Mouse (Mus musculus): ENCODE measurements around the gene Oasl2. TPM values are rescaled to one million over a fixed set of nuclear protein-coding genes. Genes with fewer than 3 reads are reported as not detected.
A peak's percentile ranks its signal among the peaks of the same experiment; 100 is the strongest.

Oasl2 gene
- polyA plus RNA-seq, 1 experiment = 42.0 TPM

DNA sequence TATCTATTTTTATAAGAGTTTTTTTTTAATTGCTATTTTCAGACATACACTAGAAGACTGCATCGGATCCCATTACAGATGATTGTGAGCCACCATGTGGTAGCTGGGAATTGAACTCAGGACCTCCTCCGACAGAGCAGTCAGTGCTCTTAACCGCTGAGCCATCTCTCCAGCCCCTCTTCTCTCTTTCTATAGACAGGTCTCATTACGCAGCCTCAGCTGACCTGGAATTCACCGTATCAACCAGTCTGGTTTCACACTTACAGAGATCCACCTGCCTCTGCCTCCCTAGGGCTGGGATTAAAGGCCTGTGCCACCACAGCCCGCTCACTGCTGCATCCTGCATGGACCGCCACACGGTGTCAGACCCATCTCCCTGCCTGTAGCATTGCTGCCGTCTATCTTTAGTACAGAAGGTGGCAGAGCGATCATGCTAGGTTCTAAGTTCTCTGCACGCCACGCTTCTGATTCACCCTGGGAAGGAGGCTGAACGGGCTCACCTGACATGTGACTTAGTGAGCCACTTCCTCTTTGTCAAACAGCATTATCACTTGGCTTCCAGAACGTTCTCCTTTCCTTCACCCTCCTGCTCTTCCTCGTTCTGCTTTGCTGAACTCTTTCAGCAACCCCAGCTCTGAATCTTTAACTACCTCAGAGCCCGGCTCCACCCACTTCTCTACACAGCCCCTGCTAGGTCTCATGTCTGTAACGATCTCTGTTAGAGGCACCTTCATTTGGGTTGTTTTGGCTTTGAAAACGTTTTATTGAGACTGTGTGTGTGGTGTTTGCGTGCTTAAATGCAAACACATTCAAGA, 25.0 kb downstream of the Oasl2 start:
- no peak overlapping the region for H3K4me3 ChIP-seq (ENCODE audit: low read depth, low read length)
- H3K27me3 ChIP-seq (ENCODE audit: control insufficient read depth, insufficient read depth, low read length, poor library complexity, severe bottlenecking) = no peaks in the 10 kb centered on the region
- TF ChIP-seq POLR2A (IDR thresholded peaks at IDR 0.05; ENCODE audit: insufficient read depth, low read length) (no peak), CTCF (IDR thresholded peaks at IDR 0.05; ENCODE audit: low read depth, low read length) (no peak)
- H3K4me1 ChIP-seq (ENCODE audit: control insufficient read depth, insufficient read depth, low read length) = no peaks in the 10 kb centered on the region
- H3K9ac ChIP-seq (ENCODE audit: low read depth, poor library complexity, severe bottlenecking) = no peak overlapping the region
- no peaks in the 10 kb centered on the region for H3K9me3 ChIP-seq (replicated peaks; ENCODE audit: control insufficient read depth, insufficient read depth, low read length, poor library complexity, severe bottlenecking)
- no peaks in the 10 kb centered on the region for H3K36me3 ChIP-seq (ENCODE audit: control insufficient read depth, insufficient read depth, low read length, poor library complexity, severe bottlenecking)
- no peak overlapping the region for H3K27ac ChIP-seq (ENCODE audit: insufficient read depth, low read length)

DNA sequence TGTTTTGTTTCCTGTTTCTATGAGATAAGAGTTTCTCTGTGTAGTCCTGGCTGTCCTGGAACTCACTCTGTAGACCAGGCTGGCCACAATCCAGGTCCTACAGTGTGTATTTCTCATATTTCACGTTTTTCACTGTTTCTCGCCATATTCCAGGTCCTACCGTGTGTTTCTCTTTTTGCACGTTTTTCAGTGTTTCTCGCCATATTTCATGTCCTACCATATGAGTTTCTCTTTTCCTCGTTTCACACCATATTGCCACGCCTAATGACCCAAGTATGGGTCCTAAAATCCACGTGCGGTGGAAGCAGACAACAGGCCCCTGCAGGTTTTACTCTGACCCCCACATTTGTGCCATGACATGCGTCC, 25.6 kb downstream of the Oasl2 start:
- no peak overlapping the region for H3K4me3 ChIP-seq (ENCODE audit: low read depth, low read length)

DNA sequence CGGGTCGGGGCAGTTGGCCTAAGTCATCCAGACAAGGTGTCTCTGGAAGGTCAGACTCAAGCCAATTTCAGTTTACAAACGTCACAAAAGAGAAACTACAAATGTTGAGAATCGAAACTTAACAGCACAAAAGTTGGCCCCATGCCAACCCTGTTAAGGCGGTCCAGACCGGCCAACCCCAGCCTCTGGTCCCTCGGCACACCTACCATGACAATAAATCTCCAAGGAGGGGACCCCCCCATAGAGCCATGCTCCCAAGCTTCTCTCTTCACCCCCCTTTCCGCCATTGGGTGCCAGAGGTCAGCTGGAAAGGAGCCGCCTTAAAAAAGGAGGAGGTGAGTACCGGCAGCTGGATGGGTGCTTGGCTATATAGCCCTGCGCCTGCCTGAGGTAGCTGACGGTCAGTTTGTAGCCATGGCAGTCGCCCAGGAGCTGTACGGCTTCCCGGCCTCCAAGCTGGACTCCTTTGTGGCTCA, 26.3 kb downstream of the Oasl2 start, which contains the start of gene Oasl1:
Oasl1 (plus strand) TSS at position 243 of the 476 bp plus-strand sequence.
- Histone ChIP-seq H3K4me3 (ENCODE audit: low read depth, low read length) (peak within 1 kb of the TSS; percentile 19), H3K4me1 (ENCODE audit: control insufficient read depth, insufficient read depth, low read length) (no peaks in the 10 kb centered on the region), H3K9ac (ENCODE audit: low read depth, poor library complexity, severe bottlenecking) (peak within 1 kb of the TSS; percentile 28; the same call in 1 of the 2 replicates), H3K36me3 (ENCODE audit: control insufficient read depth, insufficient read depth, low read length, poor library complexity, severe bottlenecking) (no peaks in the 10 kb centered on the region), H3K27me3 (ENCODE audit: control insufficient read depth, insufficient read depth, low read length, poor library complexity, severe bottlenecking) (no peaks in the 10 kb centered on the region), H3K27ac (ENCODE audit: insufficient read depth, low read length) (no peak within 1 kb of the TSS), H3K9me3 (replicated peaks; ENCODE audit: control insufficient read depth, insufficient read depth, low read length, poor library complexity, severe bottlenecking) (no peaks in the 10 kb centered on the region)
- TF ChIP-seq EP300 (IDR thresholded peaks at IDR 0.05; ENCODE audit: insufficient read depth, low read depth, low read length) = no peak
- no peak for TF ChIP-seq POLR2A (IDR thresholded peaks at IDR 0.05; ENCODE audit: insufficient read depth, low read length)
- TF ChIP-seq CTCF (IDR thresholded peaks at IDR 0.05; ENCODE audit: low read depth, low read length) = no peak

More for the DNA sequence above, 25.6 kb downstream of the Oasl2 start:
- no peak overlapping the region for H3K27ac ChIP-seq (ENCODE audit: insufficient read depth, low read length)
- no peaks in the 10 kb centered on the region for H3K27me3 ChIP-seq (ENCODE audit: control insufficient read depth, insufficient read depth, low read length, poor library complexity, severe bottlenecking)
- no peaks in the 10 kb centered on the region for H3K4me1 ChIP-seq (ENCODE audit: control insufficient read depth, insufficient read depth, low read length)
- no peak overlapping the region for H3K9ac ChIP-seq (ENCODE audit: low read depth, poor library complexity, severe bottlenecking)
- TF ChIP-seq CTCF (IDR thresholded peaks at IDR 0.05; ENCODE audit: low read depth, low read length) (no peak), EP300 (IDR thresholded peaks at IDR 0.05; ENCODE audit: insufficient read depth, low read depth, low read length) (no peak), POLR2A (IDR thresholded peaks at IDR 0.05; ENCODE audit: insufficient read depth, low read length) (no peak)
- no peaks in the 10 kb centered on the region for H3K9me3 ChIP-seq (replicated peaks; ENCODE audit: control insufficient read depth, insufficient read depth, low read length, poor library complexity, severe bottlenecking)
- no peaks in the 10 kb centered on the region for H3K36me3 ChIP-seq (ENCODE audit: control insufficient read depth, insufficient read depth, low read length, poor library complexity, severe bottlenecking)

DNA sequence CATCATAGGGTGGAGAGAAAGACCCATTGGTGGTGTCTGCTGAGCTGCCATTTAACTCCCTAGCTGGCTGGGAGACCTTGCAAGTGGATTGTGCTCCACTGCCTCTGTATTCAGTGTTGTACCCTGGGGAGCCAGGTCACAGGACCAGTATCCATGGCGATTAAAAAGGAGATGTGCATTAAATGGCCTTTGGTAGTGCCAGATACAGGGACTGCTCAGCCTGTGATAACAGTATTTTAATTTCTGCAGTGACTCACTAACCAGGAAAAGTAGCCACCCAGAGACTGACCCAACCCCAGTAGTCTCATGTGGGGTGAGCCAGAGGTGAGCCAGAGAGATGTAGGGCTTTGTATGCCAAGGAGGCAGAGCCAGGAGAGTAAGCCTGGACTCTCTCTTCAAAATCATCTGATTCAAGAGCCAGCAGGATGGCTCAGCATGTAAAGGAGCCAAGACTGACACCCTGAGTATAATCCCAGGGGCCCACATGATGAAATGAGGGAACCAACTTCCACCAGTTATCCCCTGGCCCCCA, 29.5 kb downstream of the Oasl2 start:
- Histone ChIP-seq H3K36me3 (ENCODE audit: control insufficient read depth, insufficient read depth, low read length, poor library complexity, severe bottlenecking) (no peaks in the 10 kb centered on the region), H3K9ac (ENCODE audit: low read depth, poor library complexity, severe bottlenecking) (no peak overlapping the region), H3K4me3 (ENCODE audit: low read depth, low read length) (no peak overlapping the region), H3K27me3 (ENCODE audit: control insufficient read depth, insufficient read depth, low read length, poor library complexity, severe bottlenecking) (no peaks in the 10 kb centered on the region), H3K27ac (ENCODE audit: insufficient read depth, low read length) (no peak overlapping the region), H3K4me1 (ENCODE audit: control insufficient read depth, insufficient read depth, low read length) (no peaks in the 10 kb centered on the region), H3K9me3 (replicated peaks; ENCODE audit: control insufficient read depth, insufficient read depth, low read length, poor library complexity, severe bottlenecking) (no peaks in the 10 kb centered on the region)
- TF ChIP-seq CTCF (IDR thresholded peaks at IDR 0.05; ENCODE audit: low read depth, low read length) (no peak), POLR2A (IDR thresholded peaks at IDR 0.05; ENCODE audit: insufficient read depth, low read length) (no peak), EP300 (IDR thresholded peaks at IDR 0.05; ENCODE audit: insufficient read depth, low read depth, low read length) (no peak)

DNA sequence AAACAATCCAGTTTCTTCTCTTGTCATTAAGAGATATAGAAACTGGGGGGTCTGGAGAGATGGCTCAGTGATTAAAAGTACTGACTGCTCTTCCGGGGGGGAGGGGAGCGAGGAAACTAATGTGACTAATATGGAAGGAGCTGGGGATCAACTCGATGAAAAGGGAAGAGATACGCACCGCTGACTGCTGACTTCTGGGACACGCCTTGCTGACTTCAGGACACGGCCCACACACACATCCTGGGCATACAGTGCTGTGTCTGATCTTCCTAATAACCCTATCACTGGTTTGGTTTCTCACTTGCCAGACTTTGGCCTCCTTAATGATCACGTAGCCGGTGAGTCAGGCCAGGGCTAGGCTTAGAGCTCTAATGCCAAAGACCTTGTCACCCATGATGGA, 30.0 kb downstream of the Oasl2 start:
- no peak for TF ChIP-seq POLR2A (IDR thresholded peaks at IDR 0.05; ENCODE audit: insufficient read depth, low read length)
- TF ChIP-seq EP300 (IDR thresholded peaks at IDR 0.05; ENCODE audit: insufficient read depth, low read depth, low read length) = no peak
- no peak for TF ChIP-seq CTCF (IDR thresholded peaks at IDR 0.05; ENCODE audit: low read depth, low read length)
- Histone ChIP-seq H3K27ac (ENCODE audit: insufficient read depth, low read length) (no peak overlapping the region), H3K4me1 (ENCODE audit: control insufficient read depth, insufficient read depth, low read length) (no peaks in the 10 kb centered on the region), H3K36me3 (ENCODE audit: control insufficient read depth, insufficient read depth, low read length, poor library complexity, severe bottlenecking) (no peaks in the 10 kb centered on the region), H3K4me3 (ENCODE audit: low read depth, low read length) (no peak overlapping the region), H3K9me3 (replicated peaks; ENCODE audit: control insufficient read depth, insufficient read depth, low read length, poor library complexity, severe bottlenecking) (no peaks in the 10 kb centered on the region), H3K27me3 (ENCODE audit: control insufficient read depth, insufficient read depth, low read length, poor library complexity, severe bottlenecking) (no peaks in the 10 kb centered on the region), H3K9ac (ENCODE audit: low read depth, poor library complexity, severe bottlenecking) (no peak overlapping the region)

DNA sequence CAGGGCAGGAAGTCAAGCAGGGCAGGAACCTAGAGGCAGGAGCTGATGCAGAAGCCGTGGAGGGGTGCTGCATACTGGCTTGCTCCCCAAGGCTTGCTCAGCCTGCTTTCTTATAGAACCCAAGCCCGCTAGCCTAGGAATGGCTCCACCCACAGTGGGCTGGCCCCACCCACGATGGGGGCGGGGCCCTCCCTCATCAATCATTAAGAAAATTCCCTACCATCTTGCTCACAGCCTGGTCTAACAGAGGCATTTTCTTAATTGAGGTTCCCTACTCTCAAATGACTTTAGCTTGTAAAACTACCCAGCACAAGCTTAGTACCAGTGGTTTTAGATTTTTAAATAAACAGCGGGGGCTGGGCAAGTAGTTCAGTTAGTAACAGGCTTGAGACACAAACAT, 34.9 kb downstream of the Oasl2 start:
- no peak overlapping the region for H3K9ac ChIP-seq (ENCODE audit: low read depth, poor library complexity, severe bottlenecking)
- TF ChIP-seq POLR2A (IDR thresholded peaks at IDR 0.05; ENCODE audit: insufficient read depth, low read length) (no peak), EP300 (IDR thresholded peaks at IDR 0.05; ENCODE audit: insufficient read depth, low read depth, low read length) (no peak), CTCF (IDR thresholded peaks at IDR 0.05; ENCODE audit: low read depth, low read length) (no peak)
- no peaks in the 10 kb centered on the region for H3K4me1 ChIP-seq (ENCODE audit: control insufficient read depth, insufficient read depth, low read length)
- H3K9me3 ChIP-seq (replicated peaks; ENCODE audit: control insufficient read depth, insufficient read depth, low read length, poor library complexity, severe bottlenecking) = no peaks in the 10 kb centered on the region
- H3K4me3 ChIP-seq (ENCODE audit: low read depth, low read length) = no peak overlapping the region
- H3K36me3 ChIP-seq (ENCODE audit: control insufficient read depth, insufficient read depth, low read length, poor library complexity, severe bottlenecking) = no peaks in the 10 kb centered on the region
- no peak overlapping the region for H3K27ac ChIP-seq (ENCODE audit: insufficient read depth, low read length)
- H3K27me3 ChIP-seq (ENCODE audit: control insufficient read depth, insufficient read depth, low read length, poor library complexity, severe bottlenecking) = no peaks in the 10 kb centered on the region
